Mouse (Mus musculus): ENCODE measurements around the gene Lrrc8a.

DNA sequence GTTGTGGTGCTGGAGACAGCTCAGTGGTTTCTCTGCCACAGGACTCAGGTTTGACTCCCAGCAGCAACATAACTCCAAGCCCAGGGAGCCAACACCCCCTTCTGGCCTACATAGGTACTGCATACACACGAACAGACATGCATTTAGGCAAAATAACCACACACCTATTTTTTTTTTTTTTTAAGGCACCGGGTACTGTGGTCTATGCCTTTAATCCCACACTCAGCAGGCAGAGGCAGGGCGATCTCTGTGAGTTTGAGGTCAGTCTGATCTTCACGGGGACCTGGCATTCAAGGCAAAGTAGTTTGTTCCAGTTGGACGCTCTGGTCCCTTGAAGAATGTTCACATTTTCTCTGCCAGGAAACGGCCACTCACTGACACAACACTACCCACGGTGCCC lies 34.1 kb upstream of the Lrrc8a start:
- no peak for TF ChIP-seq POLR2A (IDR thresholded peaks at IDR 0.05; ENCODE audit: extremely low read depth, insufficient read depth, low read length)
- peak; percentile 28; the same call in 1 of the 2 replicates for TF ChIP-seq CTCF (IDR thresholded peaks at IDR 0.05; ENCODE audit: extremely low read depth, insufficient read depth, low read length)

Data from cortical plate, adult 2 months (tissue).